Mouse (Mus musculus) hindbrain, embryonic 16.5 days (tissue): ENCODE results near the gene Auh. TPM values are rescaled to one million over a fixed set of nuclear protein-coding genes. Genes with fewer than 3 reads are reported as not detected.

Experiments
- ATAC-seq: fragments of 200-750 bp; cut with Nextera tagmentation; 2 replicates; pipeline ENCODE4 v1.8.0; 2017; ENCODE audit warnings: moderate TSS enrichment, moderate library complexity
- H3K27ac ChIP-seq: fragments of 300-500 bp; sonication (generic); 2 replicates; pipeline ENCODE4 v1.5.1; 2014; ENCODE audit warnings: low read depth, mild to moderate bottlenecking, control low read depth, low read length, moderate library complexity
- H3K27me3 ChIP-seq: fragments of 300-500 bp; sonication (generic); replicated peaks from 2 replicates; pipeline ENCODE4 v1.6.1; 2014; ENCODE audit warnings: low read length; ENCODE audit not compliant: control insufficient read depth, insufficient read depth
- H3K36me3 ChIP-seq: fragments of 300-500 bp; sonication (generic); 2 replicates; pipeline ENCODE4 v1.6.1; 2014; ENCODE audit warnings: mild to moderate bottlenecking, low read length, moderate library complexity, mixed read lengths; ENCODE audit not compliant: control insufficient read depth, insufficient read depth
- H3K4me1 ChIP-seq: fragments of 300-500 bp; sonication (generic); 2 replicates; pipeline ENCODE4 v1.6.1; 2014; ENCODE audit warnings: low read depth, low read length; ENCODE audit not compliant: control insufficient read depth, insufficient read depth
- H3K4me2 ChIP-seq: fragments of 300-500 bp; sonication (generic); 2 replicates; pipeline ENCODE4 v1.6.1; 2014; ENCODE audit warnings: mild to moderate bottlenecking, low read length, control low read depth, moderate library complexity
- H3K4me3 ChIP-seq: fragments of 300-500 bp; sonication (generic); 2 replicates; pipeline ENCODE4 v1.5.1; 2014; ENCODE audit warnings: mild to moderate bottlenecking, low read length, control low read depth, moderate library complexity
- H3K9ac ChIP-seq: fragments of 300-500 bp; sonication (generic); 2 replicates; pipeline ENCODE4 v1.6.1; 2014; ENCODE audit warnings: low read depth, mild to moderate bottlenecking, control low read depth, low read length, moderate library complexity
- H3K9me3 ChIP-seq: fragments of 300-500 bp; sonication (generic); 2 replicates; pipeline ENCODE4 v1.6.1; 2014; ENCODE audit warnings: mild to moderate bottlenecking, low read length, moderate library complexity; ENCODE audit not compliant: control insufficient read depth
- WGBS: fragments of 180-500 bp; shearing (Covaris S2); extraction: QIAGEN DNeasy Blood & Tissue Kit; methylation state at CpG from one replicate; pipeline ENCODE4 v1.1.7; 2014; 5-methylcytosine and 5-hydroxymethylcytosine counted together
- polyA plus RNA-seq: library from polyadenylated mRNA; unstranded; fragments of >200 nt; fragmentation: Nextera tagmentation; extraction: Ambion mirVana; gene quantifications from 2 replicates; pipeline ENCODE4 v1.2.1, GENCODE M21; 2015

Auh gene
- polyA plus RNA-seq, 1 experiment from 2014 or later, result 75.0 TPM

- H3K9ac ChIP-seq, result no peak overlapping the region
- WGBS, result 92% methylated on average over 3 of the region's 3 CpGs
- no peaks in the 10 kb centered on the region for H3K27me3 ChIP-seq
- ATAC-seq, result no peak
- H3K27ac ChIP-seq, result no peak overlapping the region
- H3K9me3 ChIP-seq, result no peaks in the 10 kb centered on the region
- H3K36me3 ChIP-seq, result peaks cover 5% of the 10 kb centered on the region
- H3K4me1 ChIP-seq, result peaks cover 24% of the 10 kb centered on the region
- H3K4me3 ChIP-seq, result no peak overlapping the region
- H3K4me2 ChIP-seq, result no peak overlapping the region
Measured at GRCm38 (mm10) chr13:52972626-52973025, 43.1 kb upstream of the Auh start.

GRCm38 (mm10) chr13:52970876-52971275, 41.4 kb upstream of the Auh start:
- no peak for ATAC-seq
- Histone ChIP-seq H3K4me1 (peaks cover 9% of the 10 kb centered on the region), H3K4me3 (no peak overlapping the region), H3K27me3 (no peaks in the 10 kb centered on the region), H3K27ac (no peak overlapping the region), H3K36me3 (peaks cover 16% of the 10 kb centered on the region), H3K9me3 (no peaks in the 10 kb centered on the region), H3K4me2 (no peak overlapping the region), H3K9ac (no peak overlapping the region)
- 86% methylated on average over 6 of the region's 6 CpGs for WGBS

GRCm38 (mm10) chr13:52962922-52963321, 33.4 kb upstream of the Auh start:
- Histone ChIP-seq H3K4me2 (no peak overlapping the region), H3K36me3 (peaks cover 22% of the 10 kb centered on the region), H3K4me3 (no peak overlapping the region), H3K27ac (no peak overlapping the region), H3K9me3 (no peaks in the 10 kb centered on the region), H3K4me1 (no peaks in the 10 kb centered on the region), H3K9ac (no peak overlapping the region), H3K27me3 (no peaks in the 10 kb centered on the region)
- ATAC-seq, result peak; percentile 24; the same call in 1 of the 2 replicates
- 90% methylated on average over 4 of the region's 4 CpGs for WGBS

- no peak overlapping the region for H3K9ac ChIP-seq
- no peak overlapping the region for H3K4me2 ChIP-seq
- peaks cover 16% of the 10 kb centered on the region for H3K36me3 ChIP-seq
- WGBS, result 93% methylated on average over 6 of the region's 6 CpGs
- no peak for ATAC-seq
- no peaks in the 10 kb centered on the region for H3K9me3 ChIP-seq
- H3K27me3 ChIP-seq, result no peaks in the 10 kb centered on the region
- no peak overlapping the region for H3K27ac ChIP-seq
- H3K4me1 ChIP-seq, result no peaks in the 10 kb centered on the region
- H3K4me3 ChIP-seq, result no peak overlapping the region
Measured at GRCm38 (mm10) chr13:52962361-52962760, 32.9 kb upstream of the Auh start.

GRCm38 (mm10) chr13:52953779-52954553, 24.5 kb upstream of the Auh start:
- ATAC-seq, result no peak
- no peak overlapping the region for H3K27ac ChIP-seq

GRCm38 (mm10) chr13:52949211-52949610, 19.7 kb upstream of the Auh start:
- ATAC-seq, result no peak
- Histone ChIP-seq H3K27ac (no peak overlapping the region), H3K27me3 (no peaks in the 10 kb centered on the region), H3K9me3 (no peaks in the 10 kb centered on the region), H3K36me3 (no peaks in the 10 kb centered on the region), H3K4me2 (no peak overlapping the region), H3K9ac (no peak overlapping the region), H3K4me3 (no peak overlapping the region), H3K4me1 (no peaks in the 10 kb centered on the region)
- WGBS, result 89% methylated on average over 3 of the region's 3 CpGs

More at GRCm38 (mm10) chr13:52953779-52954553, 24.5 kb upstream of the Auh start:
- 65% methylated on average over 6 of the region's 6 CpGs for WGBS
- H3K9me3 ChIP-seq, result no peaks in the 10 kb centered on the region
- no peaks in the 10 kb centered on the region for H3K4me1 ChIP-seq
- H3K36me3 ChIP-seq, result no peaks in the 10 kb centered on the region
- no peaks in the 10 kb centered on the region for H3K27me3 ChIP-seq
- H3K9ac ChIP-seq, result no peak overlapping the region
- no peak overlapping the region for H3K4me3 ChIP-seq
- H3K4me2 ChIP-seq, result no peak overlapping the region

GRCm38 (mm10) chr13:52947545-52947944, 18.1 kb upstream of the Auh start:
- Histone ChIP-seq H3K9me3 (no peaks in the 10 kb centered on the region), H3K27ac (no peak overlapping the region), H3K4me3 (no peak overlapping the region), H3K4me2 (no peak overlapping the region), H3K27me3 (no peaks in the 10 kb centered on the region), H3K9ac (no peak overlapping the region), H3K4me1 (no peaks in the 10 kb centered on the region), H3K36me3 (no peaks in the 10 kb centered on the region)
- no peak for ATAC-seq
- WGBS, result 77% methylated on average over 4 of the region's 4 CpGs

GRCm38 (mm10) chr13:52945769-52946168, 16.3 kb upstream of the Auh start:
- no peaks in the 10 kb centered on the region for H3K27me3 ChIP-seq
- no peak overlapping the region for H3K4me2 ChIP-seq
- no peak overlapping the region for H3K9ac ChIP-seq

GRCm38 (mm10) chr13:52944116-52944515, 14.6 kb upstream of the Auh start:
- Histone ChIP-seq H3K4me1 (no peaks in the 10 kb centered on the region), H3K27me3 (no peaks in the 10 kb centered on the region), H3K4me2 (no peak overlapping the region), H3K9ac (no peak overlapping the region), H3K9me3 (no peaks in the 10 kb centered on the region), H3K4me3 (no peak overlapping the region), H3K27ac (no peak overlapping the region), H3K36me3 (no peaks in the 10 kb centered on the region)
- 79% methylated on average over 4 of the region's 4 CpGs for WGBS
- no peak for ATAC-seq

More at GRCm38 (mm10) chr13:52945769-52946168, 16.3 kb upstream of the Auh start:
- no peak overlapping the region for H3K27ac ChIP-seq
- 58% methylated on average over 9 of the region's 9 CpGs for WGBS
- H3K4me3 ChIP-seq, result no peak overlapping the region
- no peak for ATAC-seq
- H3K9me3 ChIP-seq, result no peaks in the 10 kb centered on the region
- no peaks in the 10 kb centered on the region for H3K36me3 ChIP-seq
- no peaks in the 10 kb centered on the region for H3K4me1 ChIP-seq
